Mouse (Mus musculus) CH12.LX (cell line): ENCODE results near the gene Lonrf3.

Experiments
- POLR2AphosphoS2 ChIP-seq: IDR thresholded peaks from 2 replicates; pipeline ENCODE4 v1.6.1; 2011; ENCODE audit warnings: low read depth, low read length, improper control_type of control experiment
- SMC3 ChIP-seq: IDR thresholded peaks from 2 replicates; pipeline ENCODE4 v1.6.1; 2011; ENCODE audit warnings: low read depth, low read length, improper control_type of control experiment
- UBTF ChIP-seq: IDR thresholded peaks from 2 replicates; pipeline ENCODE4 v1.6.1; 2012; ENCODE audit warnings: low read depth, mild to moderate bottlenecking, inconsistent platforms, low read length, improper control_type of control experiment, moderate library complexity

DNA sequence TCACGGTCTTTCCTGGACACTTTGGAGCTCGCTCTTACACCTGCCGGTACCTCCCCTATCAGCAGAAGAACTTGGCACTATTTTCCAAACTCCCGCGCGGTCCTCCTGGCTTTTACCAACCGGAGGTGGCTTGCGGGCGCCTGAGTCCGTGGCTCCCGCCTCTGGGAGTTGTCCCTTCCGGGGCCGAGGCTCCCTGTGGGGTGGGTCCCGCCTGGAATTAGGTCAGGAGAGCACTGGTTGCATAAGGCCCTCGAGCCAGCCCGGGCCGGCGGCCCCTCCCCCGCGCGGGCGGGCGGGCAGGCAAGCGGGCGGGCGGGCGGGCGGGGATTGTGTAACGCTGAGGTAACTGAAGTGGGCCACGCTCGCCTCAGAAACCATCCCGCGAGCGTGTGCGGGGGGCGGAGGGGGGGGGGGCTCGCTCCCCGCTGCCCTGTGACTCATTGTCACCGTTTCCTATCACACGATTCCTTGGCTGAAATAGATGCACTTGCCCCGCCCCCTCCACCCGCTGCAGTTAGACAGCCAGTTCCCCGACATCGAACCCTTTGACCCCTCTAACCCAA, 1.8 kb downstream of the Lonrf3 start:
- no peak for TF ChIP-seq UBTF
- no peak for TF ChIP-seq SMC3
- no peak for TF ChIP-seq POLR2AphosphoS2
